Mouse (Mus musculus): ENCODE results near the gene Gm45233. TPM values are rescaled to one million over a fixed set of nuclear protein-coding genes. Genes with fewer than 3 reads are reported as not detected.
"Not testable (repeated sequence)": the region's sequence is repeated elsewhere in the genome, so short reads cannot be mapped to it uniquely, and the experiment has no call there.

The Gm45233 gene
- total RNA-seq (2014; rRNA removed) (1.7 and 6.6 TPM in 2 replicates), polyA plus RNA-seq (2015; fragmentation: Nextera tagmentation; extraction: Ambion mirVana) (0.44 and 0.71 TPM in 2 replicates)

DNA sequence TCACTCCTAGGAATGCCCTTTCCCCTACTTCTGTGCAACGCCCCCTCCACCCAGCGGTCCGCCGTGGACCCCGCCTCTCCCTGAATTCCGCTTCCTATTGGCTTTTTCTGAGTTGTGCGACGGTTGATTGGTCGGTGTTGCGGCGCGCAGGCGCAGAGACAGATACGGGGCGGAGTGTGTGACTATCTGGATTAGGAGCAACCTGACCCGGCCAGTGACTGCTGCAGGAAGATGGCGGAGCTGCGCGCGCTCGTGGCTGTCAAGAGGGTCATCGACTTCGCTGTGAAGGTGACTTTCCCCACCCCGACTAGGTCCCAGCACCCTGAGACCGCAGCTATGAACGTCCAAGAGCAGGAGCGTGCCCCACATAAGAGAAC, at the start of gene Gm45233, which contains the start of gene Etfb:
Gm45233 (plus strand) TSS at position 212 of the 377 bp plus-strand sequence.
Etfb (plus strand) TSS at position 167 of the 377 bp plus-strand sequence.
- Histone ChIP-seq H3K36me3 (ENCODE audit: insufficient read depth, low read length) (no peaks in the 10 kb centered on the region), H3K9ac (replicated peaks; ENCODE audit: low read length, poor library complexity, severe bottlenecking) (peak within 1 kb of the TSS; percentile 65), H3K4me2 (ENCODE audit: low read depth, low read length, poor library complexity, severe bottlenecking) (peak within 1 kb of the TSS; percentile 60), H3K27me3 (ENCODE audit: insufficient read depth, low read length) (no peaks in the 10 kb centered on the region), H3K4me1 (ENCODE audit: insufficient read depth, low read length) (peaks cover 16% of the 10 kb centered on the region), H3K27ac (ENCODE audit: low read depth, low read length) (peak within 1 kb of the TSS; percentile 87), H3K9me3 (ENCODE audit: low read length) (no peaks in the 10 kb centered on the region), H3K4me3 (ENCODE audit: low read depth, low read length) (peak within 1 kb of the TSS; percentile 50)
- ATAC-seq (ENCODE audit: low FRiP score) (peak; percentile 96), DNase-seq (ENCODE audit: low spot score) (peak; percentile 96)
- no peak; the same call in 1 of the 2 replicates for TF ChIP-seq CTCF (IDR thresholded peaks at IDR 0.05)
- WGBS, result under 1% methylated on average over 27 of the region's 27 CpGs

DNA sequence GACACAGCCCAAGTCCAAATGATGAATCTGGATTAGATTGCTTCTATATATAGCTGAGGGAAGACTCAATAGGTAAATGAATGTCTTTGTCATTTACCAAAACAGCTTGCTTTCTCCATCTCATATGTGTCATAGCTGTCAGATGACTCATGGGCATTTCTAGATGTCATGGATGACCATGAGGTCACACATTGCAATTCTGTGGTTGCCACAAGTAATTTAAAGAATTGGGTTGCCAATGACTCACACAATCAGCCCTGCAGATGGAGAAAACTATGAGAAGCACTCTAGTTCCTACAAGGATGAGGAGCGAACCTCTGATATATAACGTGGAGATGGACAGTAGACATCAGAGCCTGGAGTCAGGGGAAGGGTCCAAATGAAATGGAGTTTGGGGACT, 44.4 kb upstream of the Gm45233 start:
- no peak overlapping the region for H3K9ac ChIP-seq (replicated peaks; ENCODE audit: low read length, poor library complexity, severe bottlenecking)
- H3K27me3 ChIP-seq (ENCODE audit: insufficient read depth, low read length), result no peaks in the 10 kb centered on the region
- 90% methylated on average over 2 of the region's 2 CpGs for WGBS
- H3K4me3 ChIP-seq (ENCODE audit: low read depth, low read length), result no peak overlapping the region
- ATAC-seq (ENCODE audit: low FRiP score), result no peak
- H3K4me1 ChIP-seq (ENCODE audit: insufficient read depth, low read length), result no peaks in the 10 kb centered on the region
- no peaks in the 10 kb centered on the region for H3K9me3 ChIP-seq (ENCODE audit: low read length)
- H3K36me3 ChIP-seq (ENCODE audit: insufficient read depth, low read length), result no peaks in the 10 kb centered on the region
- H3K4me2 ChIP-seq (ENCODE audit: low read depth, low read length, poor library complexity, severe bottlenecking), result no peak overlapping the region
- no peak for TF ChIP-seq CTCF (IDR thresholded peaks at IDR 0.05)
- H3K27ac ChIP-seq (ENCODE audit: low read depth, low read length), result no peak overlapping the region
- DNase-seq (ENCODE audit: low spot score), result no peak

DNA sequence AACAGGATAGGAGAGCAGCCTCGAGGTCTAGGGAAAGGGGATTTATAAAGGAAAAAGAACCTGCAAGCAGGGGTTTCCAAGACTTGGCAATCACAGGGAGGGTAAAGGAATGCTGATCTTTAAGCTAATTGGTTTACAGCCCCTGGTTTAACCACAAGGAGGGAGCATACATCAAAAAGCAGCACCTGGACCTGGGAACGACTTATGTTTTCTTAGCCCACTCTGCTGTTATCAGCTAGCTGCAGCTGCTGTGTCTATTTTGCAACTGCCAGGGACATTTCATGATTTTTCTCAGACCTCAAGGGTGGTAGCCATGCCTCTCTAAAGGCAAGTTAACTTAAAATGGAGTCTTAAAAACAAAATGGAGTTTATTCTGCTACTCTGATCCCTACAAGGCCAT, 41.2 kb upstream of the Gm45233 start:
- Histone ChIP-seq H3K9me3 (ENCODE audit: low read length) (no peaks in the 10 kb centered on the region), H3K27me3 (ENCODE audit: insufficient read depth, low read length) (no peaks in the 10 kb centered on the region), H3K4me2 (ENCODE audit: low read depth, low read length, poor library complexity, severe bottlenecking) (no peak overlapping the region), H3K27ac (ENCODE audit: low read depth, low read length) (no peak overlapping the region), H3K4me1 (ENCODE audit: insufficient read depth, low read length) (no peaks in the 10 kb centered on the region), H3K9ac (replicated peaks; ENCODE audit: low read length, poor library complexity, severe bottlenecking) (no peak overlapping the region), H3K4me3 (ENCODE audit: low read depth, low read length) (no peak overlapping the region), H3K36me3 (ENCODE audit: insufficient read depth, low read length) (no peaks in the 10 kb centered on the region)
- no peak for TF ChIP-seq CTCF (IDR thresholded peaks at IDR 0.05)
- WGBS, result 56% methylated on average over 2 of the region's 2 CpGs
- ATAC-seq (ENCODE audit: low FRiP score) (no peak), DNase-seq (ENCODE audit: low spot score) (no peak)

DNA sequence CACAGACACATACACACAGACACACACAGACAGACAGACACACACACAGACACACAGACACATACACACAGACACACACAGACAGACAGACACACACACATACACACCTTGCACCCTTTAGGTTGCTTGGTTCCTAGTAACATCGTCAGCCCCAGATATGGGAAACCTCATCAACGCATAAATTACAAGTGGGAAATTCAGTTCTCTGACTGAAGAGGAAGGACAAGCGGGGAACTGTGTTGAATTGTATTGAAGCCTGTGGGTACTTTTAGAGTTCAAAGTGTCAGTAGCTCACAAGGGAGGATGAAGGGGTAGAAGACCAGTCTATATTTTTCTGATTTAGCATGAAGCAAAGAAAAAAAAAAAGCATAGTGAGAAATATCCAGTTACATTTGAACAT, 36.4 kb upstream of the Gm45233 start:
- Histone ChIP-seq H3K27me3 (ENCODE audit: insufficient read depth, low read length) (no peaks in the 10 kb centered on the region), H3K36me3 (ENCODE audit: insufficient read depth, low read length) (no peaks in the 10 kb centered on the region), H3K4me2 (ENCODE audit: low read depth, low read length, poor library complexity, severe bottlenecking) (no peak overlapping the region), H3K9ac (replicated peaks; ENCODE audit: low read length, poor library complexity, severe bottlenecking) (no peak overlapping the region), H3K4me3 (ENCODE audit: low read depth, low read length) (no peak overlapping the region), H3K4me1 (ENCODE audit: insufficient read depth, low read length) (no peaks in the 10 kb centered on the region), H3K9me3 (ENCODE audit: low read length) (no peaks in the 10 kb centered on the region), H3K27ac (ENCODE audit: low read depth, low read length) (no peak overlapping the region)
- no peak for TF ChIP-seq CTCF (IDR thresholded peaks at IDR 0.05)
- 81% methylated on average over 3 of the region's 3 CpGs for WGBS
- DNase-seq (ENCODE audit: low spot score) (no peak), ATAC-seq (ENCODE audit: low FRiP score) (no peak)

DNA sequence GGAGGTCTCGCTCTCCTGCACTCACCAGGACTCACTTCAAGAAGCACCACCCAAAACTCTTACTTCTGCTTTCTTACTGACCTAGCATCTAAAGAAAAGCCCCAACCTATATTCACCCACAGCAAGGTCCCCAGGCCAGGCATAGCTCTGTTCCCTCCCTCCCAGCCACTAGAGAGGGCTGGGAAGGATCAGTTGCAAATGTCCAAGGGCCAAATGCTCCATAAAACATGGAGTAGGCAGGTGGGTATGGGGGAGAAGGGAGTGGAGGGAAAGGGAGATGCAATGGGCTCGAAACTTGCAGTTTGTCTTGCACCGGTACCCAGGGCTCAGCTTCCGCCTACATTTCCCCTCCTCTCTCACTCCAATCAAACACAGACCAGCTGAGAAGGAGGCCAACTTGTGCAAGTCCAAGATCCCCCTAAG, 35.8 kb upstream of the Gm45233 start, which contains the start of gene Siglecg:
Siglecg (plus strand) TSS at position 74 of the 423 bp plus-strand sequence.
- Histone ChIP-seq H3K4me1 (ENCODE audit: insufficient read depth, low read length) (no peaks in the 10 kb centered on the region), H3K9me3 (ENCODE audit: low read length) (no peaks in the 10 kb centered on the region), H3K36me3 (ENCODE audit: insufficient read depth, low read length) (no peaks in the 10 kb centered on the region), H3K4me2 (ENCODE audit: low read depth, low read length, poor library complexity, severe bottlenecking) (no peak within 1 kb of the TSS), H3K9ac (replicated peaks; ENCODE audit: low read length, poor library complexity, severe bottlenecking) (no peak within 1 kb of the TSS), H3K4me3 (ENCODE audit: low read depth, low read length) (no peak within 1 kb of the TSS), H3K27ac (ENCODE audit: low read depth, low read length) (no peak within 1 kb of the TSS), H3K27me3 (ENCODE audit: insufficient read depth, low read length) (no peaks in the 10 kb centered on the region)
- ATAC-seq (ENCODE audit: low FRiP score) (no peak), DNase-seq (ENCODE audit: low spot score) (no peak)
- TF ChIP-seq CTCF (IDR thresholded peaks at IDR 0.05), result no peak
- WGBS, result 75% methylated on average over 4 of the region's 4 CpGs

DNA sequence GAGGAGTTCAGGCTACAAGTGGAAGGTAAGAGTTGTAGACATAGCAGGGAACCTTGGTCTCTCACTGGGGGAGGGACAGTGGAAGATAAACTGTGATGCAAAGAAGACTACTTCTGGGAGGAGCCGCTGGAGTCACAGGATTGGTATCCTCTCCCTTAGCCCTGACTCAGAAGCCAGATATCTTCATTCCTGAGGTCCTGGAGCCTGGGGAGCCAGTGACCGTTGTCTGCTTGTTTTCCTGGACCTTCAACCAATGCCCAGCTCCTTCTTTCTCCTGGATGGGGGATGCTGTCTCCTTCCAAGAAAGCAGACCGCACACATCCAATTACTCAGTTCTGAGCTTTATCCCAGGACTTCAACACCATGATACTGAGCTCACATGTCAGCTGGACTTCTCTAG, 34.8 kb upstream of the Gm45233 start:
- Histone ChIP-seq H3K36me3 (ENCODE audit: insufficient read depth, low read length) (no peaks in the 10 kb centered on the region), H3K9me3 (ENCODE audit: low read length) (no peaks in the 10 kb centered on the region), H3K27ac (ENCODE audit: low read depth, low read length) (no peak overlapping the region), H3K4me1 (ENCODE audit: insufficient read depth, low read length) (no peaks in the 10 kb centered on the region), H3K4me3 (ENCODE audit: low read depth, low read length) (no peak overlapping the region), H3K9ac (replicated peaks; ENCODE audit: low read length, poor library complexity, severe bottlenecking) (no peak overlapping the region), H3K27me3 (ENCODE audit: insufficient read depth, low read length) (no peaks in the 10 kb centered on the region), H3K4me2 (ENCODE audit: low read depth, low read length, poor library complexity, severe bottlenecking) (no peak overlapping the region)
- 86% methylated on average over 3 of the region's 3 CpGs for WGBS
- TF ChIP-seq CTCF (IDR thresholded peaks at IDR 0.05), result no peak
- ATAC-seq (ENCODE audit: low FRiP score) (no peak), DNase-seq (ENCODE audit: low spot score) (no peak)

DNA sequence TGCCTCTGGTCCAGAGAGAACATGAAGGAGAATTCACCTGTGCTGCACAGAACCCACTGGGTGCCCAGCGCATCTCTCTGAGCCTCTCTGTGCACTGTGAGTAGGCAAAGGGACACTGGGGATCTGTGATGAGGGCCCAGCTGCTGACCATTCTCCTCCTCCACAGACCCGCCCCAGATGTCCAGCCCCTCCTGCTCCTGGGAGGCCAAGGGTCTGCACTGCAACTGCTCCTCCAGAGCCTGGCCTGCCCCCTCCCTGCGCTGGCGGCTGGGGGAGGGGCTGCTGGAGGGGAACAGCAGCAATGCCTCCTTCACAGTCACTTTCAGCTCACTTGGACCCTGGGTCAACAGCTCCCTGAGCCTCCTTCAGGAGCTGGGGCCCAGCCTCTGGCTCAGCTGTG, 32.2 kb upstream of the Gm45233 start:
- H3K4me3 ChIP-seq (ENCODE audit: low read depth, low read length); H3K36me3 ChIP-seq (ENCODE audit: insufficient read depth, low read length); ATAC-seq (ENCODE audit: low FRiP score); H3K4me2 ChIP-seq (ENCODE audit: low read depth, low read length, poor library complexity, severe bottlenecking); H3K4me1 ChIP-seq (ENCODE audit: insufficient read depth, low read length); DNase-seq (ENCODE audit: low spot score); H3K9me3 ChIP-seq (ENCODE audit: low read length); H3K27ac ChIP-seq (ENCODE audit: low read depth, low read length); H3K27me3 ChIP-seq (ENCODE audit: insufficient read depth, low read length); H3K9ac ChIP-seq (replicated peaks; ENCODE audit: low read length, poor library complexity, severe bottlenecking): not testable (repeated sequence)
- WGBS, result 21% methylated on average over 4 of the region's 4 CpGs

Measured in midbrain, postnatal 0 days (tissue).